Mouse (Mus musculus) ES-E14 (cell line): ENCODE results near the gene Fam240a.

Experiments used
- CHD2 ChIP-seq: IDR thresholded peaks from 2 replicates; pipeline ENCODE4 v1.6.1; 2014; ENCODE audit warnings: mild to moderate bottlenecking, low read depth, low read length, inconsistent platforms
- HCFC1 ChIP-seq: IDR thresholded peaks from 2 replicates; pipeline ENCODE4 v1.6.1; 2012; ENCODE audit warnings: low read length, inconsistent platforms, borderline replicate concordance; ENCODE audit not compliant: insufficient read depth
- MAFK ChIP-seq: IDR thresholded peaks from 2 replicates; pipeline ENCODE4 v1.6.1; 2014; ENCODE audit warnings: mild to moderate bottlenecking, low read depth, low read length, inconsistent platforms; ENCODE audit not compliant: insufficient read depth
- ZC3H11A ChIP-seq: IDR thresholded peaks from 2 replicates; pipeline ENCODE4 v1.6.1; 2012; ENCODE audit warnings: low read depth, mild to moderate bottlenecking, inconsistent platforms, low read length, borderline replicate concordance
- ZNF384 ChIP-seq: IDR thresholded peaks from 2 replicates; pipeline ENCODE4 v1.6.1; 2012; ENCODE audit warnings: low read depth, low read length, inconsistent platforms

DNA sequence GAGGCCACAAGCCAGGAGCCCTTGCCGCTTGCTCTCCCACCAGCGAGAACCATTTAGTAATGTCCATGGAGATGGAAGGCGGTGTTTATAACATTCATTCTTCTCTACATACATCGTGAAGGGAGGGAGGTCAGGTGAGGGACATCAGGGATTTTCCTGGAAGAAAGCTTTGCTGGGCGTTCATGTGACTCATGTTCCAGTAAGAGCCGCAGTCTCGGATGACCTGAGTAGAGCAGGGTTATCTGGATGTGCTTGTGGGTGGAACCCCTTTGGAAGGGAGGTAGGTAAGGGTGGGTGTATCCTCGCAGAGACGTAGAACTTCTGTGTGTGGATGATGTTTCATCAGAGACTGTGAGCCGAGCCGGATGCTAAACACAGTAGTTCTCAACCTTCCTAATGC, 34.7 kb upstream of the Fam240a start, which contains the start of gene Lrrc2:
- no peak for TF ChIP-seq ZC3H11A
- TF ChIP-seq CHD2, result no peak
- TF ChIP-seq MAFK, result no peak
- no peak for TF ChIP-seq ZNF384
- no peak for TF ChIP-seq HCFC1
